Mouse (Mus musculus) liver, embryonic 14.5 days (tissue): ENCODE measurements around the gene Gtf2ird1. TPM values are rescaled to one million over a fixed set of nuclear protein-coding genes. Genes with fewer than 3 reads are reported as not detected.

Experiments used
- ATAC-seq: fragments of 200-750 bp; cut with Nextera tagmentation; 2 replicates; pipeline ENCODE4 v1.8.0; 2017; ENCODE audit warnings: moderate number of reproducible peaks, mild to moderate bottlenecking, moderate library complexity; ENCODE audit not compliant: insufficient read depth
- DNase-seq, 3 experiments: peaks; one replicate each; pipeline ENCODE4 v3.0.0-alpha.2; 2012 to 2013; ENCODE audit warnings: low read depth in 3 of 3, low spot score in 3 of 3
- H3K27ac ChIP-seq: fragments of 300-500 bp; sonication (generic); 2 replicates; pipeline ENCODE4 v1.5.1; 2014; ENCODE audit warnings: moderate library complexity, mild to moderate bottlenecking, control low read depth, inconsistent platforms
- H3K27me3 ChIP-seq: fragments of 300-500 bp; sonication (generic); 2 replicates; pipeline ENCODE4 v1.6.1; 2014; ENCODE audit warnings: mild to moderate bottlenecking, low read length, moderate library complexity; ENCODE audit not compliant: control insufficient read depth, insufficient read depth
- H3K36me3 ChIP-seq: fragments of 300-500 bp; sonication (generic); replicated peaks from 2 replicates; pipeline ENCODE4 v1.6.1; 2014; ENCODE audit warnings: low read depth; ENCODE audit not compliant: control insufficient read depth, insufficient read depth
- H3K4me1 ChIP-seq, 2 experiments: fragments of 200-500 bp in 1 of 2; fragments of 300-500 bp in 1 of 2; sonication (generic) in 1 of 2; replicated peaks; 2 replicates each; pipeline ENCODE4 v1.6.1; 2012 to 2014; ENCODE audit warnings: antibody characterized with exemption in 1 of 2, inconsistent platforms in 1 of 2, low read length in 1 of 2; ENCODE audit not compliant: control insufficient read depth in 2 of 2, insufficient read depth in 2 of 2
- H3K4me2 ChIP-seq: fragments of 300-500 bp; sonication (generic); 2 replicates; pipeline ENCODE4 v1.6.1; 2014; ENCODE audit warnings: low read depth, mild to moderate bottlenecking, control low read depth, moderate library complexity
- H3K4me3 ChIP-seq, 2 experiments: fragments of 200-500 bp in 1 of 2; fragments of 300-500 bp in 1 of 2; sonication (generic) in 1 of 2; 2 replicates each; pipeline ENCODE4 v1.5.1; 2012 to 2014; ENCODE audit warnings: low read depth in 2 of 2, low read length in 2 of 2, mild to moderate bottlenecking in 2 of 2, control low read depth in 1 of 2, inconsistent platforms in 1 of 2, moderate library complexity in 1 of 2; ENCODE audit not compliant: insufficient read depth in 1 of 2
- H3K9ac ChIP-seq: fragments of 300-500 bp; sonication (generic); replicated peaks from 2 replicates; pipeline ENCODE4 v1.6.1; 2014; ENCODE audit warnings: mild to moderate bottlenecking, control low read depth, moderate library complexity
- H3K9me3 ChIP-seq: fragments of 300-500 bp; sonication (generic); 2 replicates; pipeline ENCODE4 v1.6.1; 2016; ENCODE audit warnings: low read length, mixed read lengths; ENCODE audit not compliant: control insufficient read depth
- CTCF ChIP-seq: IDR thresholded peaks from 2 replicates; pipeline ENCODE4 v1.5.1; 2016; ENCODE audit warnings: antibody characterized with exemption, low read depth, control low read depth
- EP300 ChIP-seq: IDR thresholded peaks from 2 replicates; pipeline ENCODE4 v1.6.1; 2016; ENCODE audit warnings: antibody characterized with exemption, low read depth
- WGBS: fragments of 180-500 bp; shearing (Covaris S2); extraction: QIAGEN DNeasy Blood & Tissue Kit; methylation state at CpG from one replicate; pipeline ENCODE4 v1.1.7; 2014; ENCODE audit not compliant: insufficient replicate concordance; 5-methylcytosine and 5-hydroxymethylcytosine counted together
- polyA plus RNA-seq, 2 experiments: library from polyadenylated mRNA; depleted of rRNA in 1 of 2; stranded (reverse) in 1 of 2; unstranded in 1 of 2; fragments of >200 nt; fragmentation: Nextera tagmentation in 1 of 2; extraction: Ambion mirVana in 1 of 2; gene quantifications; 2 replicates each; pipeline versions ENCODE4 v1.2.1 to v1.2.3; 2012 to 2014

The Gtf2ird1 gene
- polyA plus RNA-seq, 2 experiments, result 7.5 to 8.4 TPM

- H3K4me2 ChIP-seq, result no peak overlapping the region
- TF ChIP-seq CTCF (no peak), EP300 (no peak)
- H3K9me3 ChIP-seq, result no peaks in the 10 kb centered on the region
- DNase-seq, result no peak
- no peak overlapping the region for H3K27ac ChIP-seq
- H3K36me3 ChIP-seq, result no peaks in the 10 kb centered on the region
- no peaks in the 10 kb centered on the region for H3K27me3 ChIP-seq
- H3K9ac ChIP-seq, result no peak overlapping the region
- WGBS, result 69% methylated on average over 2 of the region's 2 CpGs
- no peak for ATAC-seq
- no peak overlapping the region for H3K4me3 ChIP-seq
- H3K4me1 ChIP-seq, result peaks cover 27 to 29% of the 10 kb centered on the region in 2 experiments
Measured at GRCm38 (mm10) chr5:134462316-134462715, 5.8 kb upstream of the Gtf2ird1 start.

GRCm38 (mm10) chr5:134460546-134460945 lies 4.0 kb upstream of the Gtf2ird1 start:
- WGBS, result 81% methylated on average over 4 of the region's 4 CpGs
- peaks cover 13 to 14% of the 10 kb centered on the region in 2 experiments for H3K4me1 ChIP-seq
- H3K4me3 ChIP-seq, result no peak overlapping the region
- H3K9me3 ChIP-seq, result no peaks in the 10 kb centered on the region
- no peak overlapping the region for H3K27ac ChIP-seq
- no peaks in the 10 kb centered on the region for H3K36me3 ChIP-seq
- no peak overlapping the region for H3K9ac ChIP-seq
- DNase-seq (no peak), ATAC-seq (no peak)
- no peak overlapping the region for H3K4me2 ChIP-seq
- H3K27me3 ChIP-seq, result no peaks in the 10 kb centered on the region
- no peak for TF ChIP-seq EP300
- TF ChIP-seq CTCF, result no peak

GRCm38 (mm10) chr5:134459096-134459495 lies 2.6 kb upstream of the Gtf2ird1 start:
- WGBS, result 75% methylated on average over 7 of the region's 7 CpGs
- Histone ChIP-seq H3K9me3 (no peaks in the 10 kb centered on the region), H3K27me3 (no peaks in the 10 kb centered on the region), H3K4me3 (no peak overlapping the region), H3K9ac (no peak overlapping the region), H3K27ac (no peak overlapping the region), H3K4me1 (peaks cover 3 to 4% of the 10 kb centered on the region in 2 experiments), H3K36me3 (no peaks in the 10 kb centered on the region), H3K4me2 (no peak overlapping the region)
- ATAC-seq, result no peak
- TF ChIP-seq EP300, result no peak
- no peak for TF ChIP-seq CTCF
- DNase-seq, result no peak

GRCm38 (mm10) chr5:134458416-134458815 lies 1.9 kb upstream of the Gtf2ird1 start:
- Histone ChIP-seq H3K9ac (no peak overlapping the region), H3K4me1 (no peaks in the 10 kb centered on the region; a peak in 1 of 4 replicates), H3K9me3 (no peaks in the 10 kb centered on the region), H3K4me2 (no peak overlapping the region), H3K27me3 (no peaks in the 10 kb centered on the region), H3K4me3 (no peak overlapping the region), H3K36me3 (no peaks in the 10 kb centered on the region), H3K27ac (no peak overlapping the region)
- no peak for ATAC-seq
- DNase-seq, result no peak
- TF ChIP-seq CTCF (no peak), EP300 (no peak)
- 43% methylated on average over 3 of the region's 3 CpGs for WGBS

- H3K27ac ChIP-seq, result no peak overlapping the region
- no peaks in the 10 kb centered on the region for H3K27me3 ChIP-seq
- DNase-seq, result no peak
- 74% methylated on average over 2 of the region's 2 CpGs for WGBS
- no peak overlapping the region for H3K4me3 ChIP-seq
- no peaks in the 10 kb centered on the region; a peak in 1 of 4 replicates for H3K4me1 ChIP-seq
- no peaks in the 10 kb centered on the region for H3K9me3 ChIP-seq
- no peak overlapping the region for H3K9ac ChIP-seq
- TF ChIP-seq EP300 (no peak), CTCF (no peak)
- no peaks in the 10 kb centered on the region for H3K36me3 ChIP-seq
- ATAC-seq, result no peak
- no peak overlapping the region for H3K4me2 ChIP-seq
Measured at GRCm38 (mm10) chr5:134457371-134457770, 855 bp upstream of the Gtf2ird1 start.
